Mouse (Mus musculus) limb, embryonic 15.5 days (tissue): ENCODE measurements around the gene Copb2. TPM values are rescaled to one million over a fixed set of nuclear protein-coding genes. Genes with fewer than 3 reads are reported as not detected.

Source experiments
- ATAC-seq: fragments of 200-750 bp; cut with Nextera tagmentation; 2 replicates; pipeline ENCODE4 v1.8.0; 2017; ENCODE audit warnings: low read depth, moderate TSS enrichment; ENCODE audit not compliant: insufficient number of reproducible peaks, low FRiP score, low TSS enrichment
- H3K27ac ChIP-seq: fragments of 300-500 bp; sonication (generic); 2 replicates; pipeline ENCODE4 v1.5.1; 2015; ENCODE audit warnings: moderate library complexity, mild to moderate bottlenecking, inconsistent platforms
- H3K27me3 ChIP-seq: fragments of 300-500 bp; sonication (generic); 2 replicates; pipeline ENCODE4 v1.6.1; 2015; ENCODE audit warnings: inconsistent platforms
- H3K36me3 ChIP-seq: fragments of 300-500 bp; sonication (generic); 2 replicates; pipeline ENCODE4 v1.6.1; 2015; ENCODE audit warnings: inconsistent platforms
- H3K4me1 ChIP-seq: fragments of 300-500 bp; sonication (generic); 2 replicates; pipeline ENCODE4 v1.6.1; 2015; ENCODE audit warnings: inconsistent platforms
- H3K4me2 ChIP-seq: fragments of 300-500 bp; sonication (generic); 2 replicates; pipeline ENCODE4 v1.6.1; 2015; ENCODE audit warnings: mild to moderate bottlenecking, inconsistent platforms
- H3K4me3 ChIP-seq: fragments of 300-500 bp; sonication (generic); 2 replicates; pipeline ENCODE4 v1.5.1; 2015; ENCODE audit warnings: mild to moderate bottlenecking, inconsistent platforms
- H3K9ac ChIP-seq: fragments of 300-500 bp; sonication (generic); 2 replicates; pipeline ENCODE4 v1.6.1; 2015; ENCODE audit warnings: inconsistent platforms
- H3K9me3 ChIP-seq: fragments of 300-500 bp; sonication (generic); 2 replicates; pipeline ENCODE4 v1.6.1; 2016; ENCODE audit warnings: inconsistent platforms
- WGBS: fragments of 180-500 bp; shearing (Covaris S2); methylation state at CpG from one replicate; pipeline ENCODE4 v1.1.7; 2015; 5-methylcytosine and 5-hydroxymethylcytosine counted together
- polyA plus RNA-seq: library from polyadenylated mRNA; unstranded; fragments of >200 nt; fragmentation: Nextera tagmentation; extraction: Ambion mirVana; gene quantifications from 2 replicates; pipeline ENCODE4 v1.2.1, GENCODE M21; 2015

Gene Copb2
- polyA plus RNA-seq = 208 and 209 TPM in 2 replicates

- Histone ChIP-seq H3K9me3 (no peaks in the 10 kb centered on the region), H3K9ac (peak within 1 kb of the TSS; percentile 92), H3K4me2 (peak within 1 kb of the TSS; percentile 68), H3K4me1 (peaks cover 12% of the 10 kb centered on the region), H3K27me3 (no peaks in the 10 kb centered on the region), H3K4me3 (peak within 1 kb of the TSS; percentile 93), H3K36me3 (peaks cover 13% of the 10 kb centered on the region), H3K27ac (peak within 1 kb of the TSS; percentile 92)
- peak; percentile 99 for ATAC-seq
- WGBS = under 1% methylated on average over 76 of the region's 76 CpGs
Observed at GRCm38 (mm10) chr9:98563137-98564126, at the start of gene Copb2. Gene Copb2, plus strand, starts transcription at chr9:98563721.

- H3K4me1 ChIP-seq = peaks cover 2% of the 10 kb centered on the region; the same call in 1 of the 2 replicates
- no peak overlapping the region for H3K4me3 ChIP-seq
- no peak overlapping the region for H3K4me2 ChIP-seq
- H3K27me3 ChIP-seq = no peaks in the 10 kb centered on the region
- H3K27ac ChIP-seq = no peak overlapping the region
- H3K36me3 ChIP-seq = no peaks in the 10 kb centered on the region
- ATAC-seq = no peak
- WGBS = 55% methylated on average over 2 of the region's 2 CpGs
- no peak overlapping the region for H3K9ac ChIP-seq
- H3K9me3 ChIP-seq = no peaks in the 10 kb centered on the region
Observed at GRCm38 (mm10) chr9:98523872-98524271, 39.6 kb upstream of the Copb2 start.

GRCm38 (mm10) chr9:98524786-98525542 is 38.6 kb upstream of the Copb2 start:
- no peak overlapping the region for H3K27ac ChIP-seq
- ATAC-seq = no peak
- H3K27me3 ChIP-seq = no peaks in the 10 kb centered on the region
- H3K36me3 ChIP-seq = no peaks in the 10 kb centered on the region
- WGBS = 67% methylated on average over 7 of the region's 7 CpGs
- H3K4me1 ChIP-seq = peaks cover 2% of the 10 kb centered on the region; the same call in 1 of the 2 replicates
- H3K9me3 ChIP-seq = no peaks in the 10 kb centered on the region
- no peak overlapping the region for H3K4me3 ChIP-seq
- no peak overlapping the region for H3K4me2 ChIP-seq
- no peak overlapping the region for H3K9ac ChIP-seq

GRCm38 (mm10) chr9:98525543-98525924 is 38.0 kb upstream of the Copb2 start:
- WGBS = 61% methylated on average over 7 of the region's 7 CpGs
- H3K27ac ChIP-seq = no peak overlapping the region
- peaks cover 2% of the 10 kb centered on the region; the same call in 1 of the 2 replicates for H3K4me1 ChIP-seq
- no peak overlapping the region for H3K9ac ChIP-seq
- H3K4me2 ChIP-seq = no peak overlapping the region
- no peaks in the 10 kb centered on the region for H3K36me3 ChIP-seq
- H3K4me3 ChIP-seq = no peak overlapping the region
- no peaks in the 10 kb centered on the region for H3K9me3 ChIP-seq
- no peak for ATAC-seq
- no peaks in the 10 kb centered on the region for H3K27me3 ChIP-seq

GRCm38 (mm10) chr9:98527226-98527625 is 36.3 kb upstream of the Copb2 start:
- Histone ChIP-seq H3K4me2 (no peak overlapping the region), H3K36me3 (no peaks in the 10 kb centered on the region), H3K9ac (no peak overlapping the region), H3K4me1 (peaks cover 2% of the 10 kb centered on the region; the same call in 1 of the 2 replicates), H3K9me3 (no peaks in the 10 kb centered on the region), H3K27ac (no peak overlapping the region), H3K4me3 (no peak overlapping the region), H3K27me3 (no peaks in the 10 kb centered on the region)
- no peak for ATAC-seq
- WGBS = 78% methylated on average over 7 of the region's 7 CpGs

GRCm38 (mm10) chr9:98529776-98530175 is 33.7 kb upstream of the Copb2 start:
- no peaks in the 10 kb centered on the region for H3K27me3 ChIP-seq
- no peak overlapping the region for H3K27ac ChIP-seq
- no peaks in the 10 kb centered on the region; the same call in 1 of the 2 replicates for H3K4me1 ChIP-seq
- no peaks in the 10 kb centered on the region for H3K9me3 ChIP-seq
- ATAC-seq = no peak
- no peak overlapping the region for H3K4me3 ChIP-seq
- WGBS = 60% methylated on average over 4 of the region's 4 CpGs
- no peak overlapping the region for H3K9ac ChIP-seq
- no peaks in the 10 kb centered on the region for H3K36me3 ChIP-seq
- H3K4me2 ChIP-seq = no peak overlapping the region

- no peak overlapping the region for H3K4me3 ChIP-seq
- no peak overlapping the region for H3K4me2 ChIP-seq
- H3K36me3 ChIP-seq = no peaks in the 10 kb centered on the region
- no peaks in the 10 kb centered on the region for H3K4me1 ChIP-seq
- H3K27me3 ChIP-seq = no peaks in the 10 kb centered on the region
- no peak overlapping the region for H3K27ac ChIP-seq
- no peaks in the 10 kb centered on the region for H3K9me3 ChIP-seq
- 29% methylated on average over 2 of the region's 2 CpGs for WGBS
- no peak overlapping the region for H3K9ac ChIP-seq
- ATAC-seq = no peak
Observed at GRCm38 (mm10) chr9:98530999-98531398, 32.5 kb upstream of the Copb2 start.

- Histone ChIP-seq H3K9ac (no peak overlapping the region), H3K36me3 (no peaks in the 10 kb centered on the region), H3K27me3 (0 out of 2 replicates have a peak, but pooled peaks cover 6% of the 10 kb centered on the region), H3K9me3 (no peaks in the 10 kb centered on the region), H3K27ac (no peak overlapping the region), H3K4me3 (no peak overlapping the region), H3K4me2 (no peak overlapping the region), H3K4me1 (peaks cover 2% of the 10 kb centered on the region; the same call in 1 of the 2 replicates)
- WGBS = 57% methylated on average over 4 of the region's 4 CpGs
- ATAC-seq = no peak
Observed at GRCm38 (mm10) chr9:98534675-98535280, 28.7 kb upstream of the Copb2 start.

GRCm38 (mm10) chr9:98535763-98536162 is 27.8 kb upstream of the Copb2 start:
- Histone ChIP-seq H3K27me3 (0 out of 2 replicates have a peak, but pooled peaks cover 7% of the 10 kb centered on the region), H3K4me1 (peaks cover 2% of the 10 kb centered on the region; the same call in 1 of the 2 replicates), H3K36me3 (no peaks in the 10 kb centered on the region), H3K9ac (no peak overlapping the region), H3K4me3 (no peak overlapping the region), H3K9me3 (no peaks in the 10 kb centered on the region), H3K4me2 (no peak overlapping the region), H3K27ac (no peak overlapping the region)
- ATAC-seq = no peak

GRCm38 (mm10) chr9:98538017-98538712 is 25.4 kb upstream of the Copb2 start:
- Histone ChIP-seq H3K9me3 (no peaks in the 10 kb centered on the region), H3K4me1 (peaks cover 2% of the 10 kb centered on the region; the same call in 1 of the 2 replicates), H3K9ac (no peak overlapping the region), H3K36me3 (no peaks in the 10 kb centered on the region), H3K4me3 (no peak overlapping the region), H3K4me2 (peak overlapping the region; percentile 25), H3K27me3 (0 out of 2 replicates have a peak, but pooled peaks cover 7% of the 10 kb centered on the region), H3K27ac (no peak overlapping the region)
- ATAC-seq = no peak
- 26% methylated on average over 13 of the region's 13 CpGs for WGBS
